Mouse (Mus musculus) brain, embryonic 18.5 days (tissue): ENCODE results near the gene Defb35.
A peak's percentile ranks its signal among the peaks of the same experiment; 100 is the strongest.
"Not testable (repeated sequence)": the region's sequence is repeated elsewhere in the genome, so short reads cannot be mapped to it uniquely, and the experiment has no call there.

Source experiments
- DNase-seq: peaks from one replicate; pipeline ENCODE4 v3.0.0-alpha.2; 2012; ENCODE audit warnings: low read depth, low spot score

Gene Defb35

DNA sequence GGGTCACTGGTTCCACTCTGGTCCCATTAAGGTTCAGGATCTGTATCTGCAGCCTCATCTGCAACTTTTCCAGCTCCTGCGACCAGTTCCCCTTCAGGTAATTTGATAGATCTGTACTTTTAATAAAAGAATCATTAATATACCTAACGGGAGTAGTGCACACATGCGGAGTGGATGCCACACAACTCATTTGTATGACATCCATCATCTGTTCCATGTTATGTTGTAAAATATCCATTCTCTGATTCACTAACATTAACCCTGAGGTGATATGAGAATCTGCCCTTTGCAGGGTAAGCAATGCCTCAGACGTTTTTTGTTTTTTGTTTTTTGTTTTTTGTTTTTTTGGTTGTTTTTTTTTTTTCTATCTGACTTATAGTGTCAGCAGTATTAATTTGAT is at the start of gene Defb35:
TSS of gene Defb35 (plus strand) at position 301 of the 400 bp plus-strand sequence.
- DNase-seq = not testable (repeated sequence)

DNA sequence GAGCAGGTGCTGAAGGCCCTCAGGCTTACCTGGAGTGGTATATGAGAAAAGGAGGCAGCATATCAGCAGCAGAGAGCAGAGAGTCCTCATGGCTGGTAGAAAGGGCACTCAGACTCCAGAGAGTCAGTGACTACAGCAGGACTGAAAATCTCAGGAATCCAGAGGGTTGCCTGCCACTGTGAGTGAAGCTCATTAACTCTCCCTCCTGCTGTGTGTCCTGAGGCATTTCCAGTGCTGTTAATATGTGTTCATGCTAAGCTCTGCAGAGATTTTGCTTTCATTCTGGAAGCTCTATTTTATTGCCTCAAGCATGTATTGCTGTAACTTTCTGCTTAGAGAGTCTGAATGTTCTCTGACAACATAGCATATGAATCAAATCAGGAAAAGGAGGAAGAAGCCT is 31.9 kb upstream of the Defb35 start, which contains the start of gene Defb11:
TSS of gene Defb11 (minus strand) at position 123 of the 400 bp plus-strand sequence.
- DNase-seq = not testable (repeated sequence)

DNA sequence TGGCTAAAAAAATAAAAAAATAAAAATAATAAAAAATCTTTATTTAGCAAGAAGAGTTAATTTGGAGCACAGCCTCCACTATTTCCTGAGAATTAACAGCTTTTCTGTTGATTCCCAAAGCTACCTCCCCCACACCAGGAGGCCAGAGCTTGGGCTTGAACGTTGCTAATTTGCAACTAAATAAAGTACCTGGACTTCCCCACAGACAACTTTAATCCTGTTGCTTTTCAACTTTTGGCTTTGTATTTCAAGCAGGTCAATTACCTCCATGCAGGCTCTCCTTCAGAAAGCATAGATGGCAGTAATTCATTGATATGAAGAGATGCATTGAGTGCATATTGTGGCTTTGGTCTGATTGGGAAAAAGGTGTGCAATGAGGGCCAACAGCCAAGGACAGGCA is 26.2 kb upstream of the Defb35 start:
- DNase-seq = no peak

GRCm38 (mm10) chr8:21912554-21912953 is 25.6 kb upstream of the Defb35 start:
- DNase-seq = no peak

DNA sequence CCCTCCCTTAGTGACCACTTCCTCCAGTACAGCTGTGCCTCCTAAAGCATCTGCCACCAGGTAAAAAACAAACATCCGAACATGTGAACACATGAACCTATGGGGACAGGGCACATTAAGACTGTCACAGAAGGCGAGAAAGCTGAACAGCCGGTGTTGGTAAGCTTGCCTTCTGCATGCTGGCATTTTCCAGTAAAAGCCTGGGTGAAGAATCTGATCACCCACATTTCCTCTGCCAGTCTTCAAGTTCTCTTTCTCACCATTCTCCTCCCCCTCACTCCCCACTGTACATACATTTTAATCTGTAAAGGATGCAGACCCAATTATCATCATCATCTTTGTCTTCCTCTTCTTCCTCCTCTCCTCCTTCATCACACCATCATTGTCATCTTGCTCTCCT is 22.5 kb upstream of the Defb35 start:
- no peak for DNase-seq

- not testable (repeated sequence) for DNase-seq
Measured at GRCm38 (mm10) chr8:21930754-21931153, 7.4 kb upstream of the Defb35 start.

GRCm38 (mm10) chr8:21932610-21933009 is 5.5 kb upstream of the Defb35 start, which contains the start of gene Defb15:
TSS of gene Defb15 (minus strand) at chr8:21932710.
- DNase-seq = no peak

GRCm38 (mm10) chr8:21946462-21946861 is 8.3 kb downstream of the Defb35 start, which contains the start of gene Defb13:
TSS of gene Defb13 (plus strand) at chr8:21946762.
- no peak for DNase-seq

DNA sequence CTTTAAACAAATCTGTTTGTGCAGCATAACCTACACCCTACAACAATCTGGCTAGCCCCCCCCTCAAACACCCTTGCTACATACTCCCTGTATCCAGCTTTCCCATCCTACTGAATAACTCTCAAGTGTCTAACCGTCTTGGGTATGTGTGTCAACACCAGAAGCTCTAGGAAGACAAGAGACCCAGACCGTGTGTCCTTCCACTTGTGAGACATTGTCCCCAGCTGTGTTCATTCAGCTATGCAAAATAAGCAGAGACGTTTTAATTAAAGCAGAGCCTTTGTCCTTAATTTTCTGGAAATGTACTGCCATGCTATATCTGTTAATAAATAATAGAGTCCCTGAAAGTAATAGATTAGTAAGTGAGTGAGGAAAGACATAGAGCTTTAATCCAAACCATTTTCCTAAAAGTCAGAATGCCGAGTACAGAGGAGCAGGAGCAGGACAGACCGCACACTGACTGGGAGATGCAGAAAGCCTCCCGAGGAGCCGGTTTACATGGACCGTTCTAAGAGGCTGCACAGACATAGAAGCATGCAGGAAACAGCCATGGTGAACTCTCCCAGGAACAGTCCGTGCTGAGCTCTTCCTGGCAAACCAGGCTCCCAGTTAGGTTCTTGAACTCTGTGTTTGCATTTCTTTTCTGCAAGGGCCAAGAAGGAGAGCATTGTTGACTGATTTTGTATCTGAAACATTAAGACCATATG is 9.3 kb downstream of the Defb35 start:
- DNase-seq = no peak

GRCm38 (mm10) chr8:21955321-21955720 is 17.2 kb downstream of the Defb35 start:
- peak; percentile 18 for DNase-seq

DNA sequence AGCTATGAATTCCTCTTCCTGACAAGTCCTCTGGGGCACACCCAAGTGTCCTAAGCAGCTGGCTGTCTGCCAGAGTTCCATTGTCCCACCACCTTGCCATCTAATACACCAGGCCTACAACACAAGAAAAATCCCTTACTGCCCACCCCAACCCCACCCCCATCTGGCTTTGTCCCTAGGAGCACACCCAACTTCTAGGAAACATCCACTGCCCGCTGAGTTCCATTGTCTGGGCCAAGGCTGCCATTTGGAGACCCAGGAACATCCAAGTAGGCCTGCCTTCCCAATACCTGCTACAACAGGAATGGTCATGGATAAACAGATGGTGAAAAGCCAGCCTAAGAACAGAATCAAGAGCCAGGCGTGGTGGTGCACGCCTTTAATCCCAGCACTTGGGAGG is 18.2 kb downstream of the Defb35 start:
- no peak for DNase-seq

- no peak for DNase-seq
Measured at GRCm38 (mm10) chr8:21958414-21958813, 20.3 kb downstream of the Defb35 start, which contains the start of gene Fam90a1a. TSS of gene Fam90a1a (plus strand) at chr8:21958714.

DNA sequence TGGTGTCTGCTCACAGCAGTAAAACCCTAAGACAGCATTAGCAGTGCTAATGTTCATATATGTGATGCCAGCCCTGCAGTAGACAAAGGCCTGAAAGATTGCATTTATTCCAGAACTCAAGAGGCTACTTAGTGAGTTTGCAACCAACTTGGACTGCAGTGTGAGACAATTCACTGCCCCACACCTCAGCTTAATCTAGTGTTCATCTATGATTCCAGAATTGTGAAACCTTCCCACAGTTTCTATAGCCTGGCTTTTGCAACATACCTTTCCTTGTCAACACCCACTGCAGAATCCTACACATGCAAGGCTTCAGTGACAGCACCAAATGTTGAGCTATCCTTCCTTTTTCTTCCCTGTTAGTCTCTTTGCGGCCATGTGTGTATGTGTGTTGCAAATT is 28.5 kb downstream of the Defb35 start:
- DNase-seq = no peak

GRCm38 (mm10) chr8:21969475-21969874 is 31.3 kb downstream of the Defb35 start, which contains the start of gene Ccdc70:
TSS of gene Ccdc70 (plus strand) at chr8:21969775.
- no peak for DNase-seq

DNA sequence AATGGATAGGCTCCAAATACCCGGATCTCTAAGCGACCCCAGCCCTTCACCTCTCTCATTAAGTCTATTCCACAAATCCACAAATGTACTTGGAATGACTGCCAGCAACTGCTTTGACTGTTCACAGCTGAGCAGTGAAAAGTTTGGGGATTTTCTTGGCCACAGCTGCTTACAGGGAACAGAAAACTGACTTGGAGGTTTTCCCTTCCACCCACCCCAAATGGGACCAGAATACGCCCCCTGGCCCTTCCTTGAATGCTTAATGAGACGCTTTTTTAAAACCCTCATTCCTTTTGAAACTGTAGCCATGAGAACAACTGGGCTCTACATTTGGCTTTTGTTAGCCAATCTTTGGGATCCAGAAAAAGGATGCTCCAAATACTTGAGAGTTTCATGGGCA is 40.0 kb downstream of the Defb35 start:
- peak; percentile 20 for DNase-seq

DNA sequence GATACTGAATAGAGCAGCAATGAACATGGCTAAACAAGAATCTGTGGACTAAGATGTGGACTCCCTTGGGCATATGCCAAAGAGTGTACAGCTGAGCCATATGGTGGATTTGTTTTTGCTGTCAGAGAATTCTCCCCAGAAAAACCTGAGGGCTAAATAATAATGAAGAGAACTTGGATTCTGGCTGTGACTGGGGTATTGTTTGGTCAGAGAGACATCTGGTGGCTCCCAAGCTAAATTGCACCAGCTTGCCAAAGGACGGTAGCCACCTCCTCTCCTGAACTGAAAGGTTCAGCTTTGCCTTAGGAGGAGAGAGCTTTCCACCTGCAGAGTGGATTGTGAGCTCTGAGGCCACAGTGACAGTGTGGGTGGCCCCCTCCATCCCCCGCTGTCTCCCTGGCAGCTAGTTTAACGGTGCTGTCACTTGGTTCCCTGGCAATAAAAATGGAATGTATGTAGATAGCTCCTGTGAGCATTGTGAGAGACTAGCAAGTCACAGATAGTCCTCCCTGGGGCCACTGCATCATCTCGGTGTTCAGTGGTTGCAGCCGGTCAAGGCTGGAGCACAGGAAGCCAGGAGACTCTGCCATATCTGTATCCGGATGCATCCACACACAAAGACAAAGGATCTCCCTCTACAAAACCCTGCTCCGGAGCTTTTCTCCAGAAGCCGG is 43.6 kb downstream of the Defb35 start:
- peak; percentile 22 for DNase-seq
